Mouse (Mus musculus): ENCODE results near the gene Aire. TPM values are rescaled to one million over a fixed set of nuclear protein-coding genes. Genes with fewer than 3 reads are reported as not detected.
A peak's percentile ranks its signal among the peaks of the same experiment; 100 is the strongest.

The Aire gene
- polyA plus RNA-seq (2015; fragmentation: Nextera tagmentation; extraction: Ambion mirVana): 0.16 and 1.5 TPM in 2 replicates

- Histone ChIP-seq H3K9me3 (replicated peaks) (no peaks in the 10 kb centered on the region), H3K4me3 (peak within 1 kb of the TSS; percentile 26), H3K9ac (no peak within 1 kb of the TSS), H3K27ac (no peak within 1 kb of the TSS), H3K4me1 (replicated peaks) (peaks cover 9% of the 10 kb centered on the region), H3K27me3 (peaks cover 20% of the 10 kb centered on the region), H3K36me3 (no peaks in the 10 kb centered on the region), H3K4me2 (peak within 1 kb of the TSS; percentile 52)
- ATAC-seq (replicated peaks; ENCODE audit: insufficient number of reproducible peaks, insufficient read depth, low FRiP score, low read depth): no peak
- 4% methylated on average over 27 of the region's 27 CpGs for WGBS
Observed at GRCm38 (mm10) chr10:78043406-78043836, at the start of gene Aire. TSS of gene Aire (minus strand) at chr10:78043610.

GRCm38 (mm10) chr10:78092725-78093029 lies 49.3 kb upstream of the Aire start:
- no peak overlapping the region for H3K4me2 ChIP-seq
- 0 out of 2 replicates have a peak, but pooled peaks cover 5% of the 10 kb centered on the region for H3K27me3 ChIP-seq
- H3K9ac ChIP-seq: no peak overlapping the region
- no peaks in the 10 kb centered on the region for H3K36me3 ChIP-seq
- no peak overlapping the region for H3K4me3 ChIP-seq
- no peaks in the 10 kb centered on the region; the same call in none of the 2 replicates for H3K4me1 ChIP-seq (replicated peaks)
- no peak for ATAC-seq (replicated peaks; ENCODE audit: insufficient number of reproducible peaks, insufficient read depth, low FRiP score, low read depth)
- WGBS: 88% methylated on average over 13 of the region's 13 CpGs
- H3K27ac ChIP-seq: no peak overlapping the region
- no peaks in the 10 kb centered on the region for H3K9me3 ChIP-seq (replicated peaks)

DNA sequence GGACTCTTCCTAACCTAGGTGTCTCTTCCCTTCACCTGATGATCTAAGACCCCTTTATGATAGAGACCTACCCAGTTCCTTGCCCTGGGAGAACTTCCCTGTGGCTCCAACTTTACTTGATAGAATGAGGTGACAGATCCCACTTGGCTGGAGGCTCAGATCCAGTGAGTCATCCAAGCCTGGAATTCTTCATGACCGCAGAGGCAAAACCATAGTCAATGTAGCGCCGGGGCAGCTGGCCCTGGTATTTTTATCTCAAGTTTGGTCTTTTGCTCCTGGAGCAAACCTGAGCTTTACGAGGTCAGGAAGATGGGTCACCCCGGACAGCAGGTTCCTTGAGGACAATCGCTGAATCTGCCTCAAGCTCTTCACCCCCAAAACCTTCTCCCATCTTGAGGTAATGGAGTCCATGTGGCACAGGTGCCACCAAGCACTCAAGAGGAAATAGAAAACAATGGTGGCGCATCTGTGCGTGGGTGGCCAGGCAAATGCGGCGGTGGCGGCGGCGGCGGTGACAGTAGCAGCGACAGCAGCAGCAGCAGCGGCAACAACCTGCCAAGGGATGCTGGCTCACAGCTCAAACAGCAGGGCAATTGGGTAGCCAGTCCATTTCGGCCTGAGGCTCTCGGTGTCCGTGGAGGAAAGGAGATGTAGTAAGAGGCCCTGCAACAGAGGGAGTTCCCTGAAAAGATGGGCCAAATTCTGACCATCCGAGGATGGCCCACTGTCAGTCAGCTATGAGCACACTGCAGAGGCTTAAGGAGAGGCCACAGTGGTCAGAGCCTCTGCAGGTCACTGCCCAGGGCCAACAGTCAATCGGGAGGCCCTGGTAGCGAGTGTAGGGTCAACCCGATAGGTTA lies 48.7 kb upstream of the Aire start:
- 76% methylated on average over 23 of the region's 23 CpGs for WGBS
- Histone ChIP-seq H3K4me2 (no peak overlapping the region), H3K27ac (no peak overlapping the region), H3K4me3 (no peak overlapping the region), H3K27me3 (0 out of 2 replicates have a peak, but pooled peaks cover 5% of the 10 kb centered on the region), H3K36me3 (no peaks in the 10 kb centered on the region), H3K4me1 (replicated peaks) (no peaks in the 10 kb centered on the region; the same call in none of the 2 replicates), H3K9ac (no peak overlapping the region), H3K9me3 (replicated peaks) (no peaks in the 10 kb centered on the region)
- no peak for ATAC-seq (replicated peaks; ENCODE audit: insufficient number of reproducible peaks, insufficient read depth, low FRiP score, low read depth)

DNA sequence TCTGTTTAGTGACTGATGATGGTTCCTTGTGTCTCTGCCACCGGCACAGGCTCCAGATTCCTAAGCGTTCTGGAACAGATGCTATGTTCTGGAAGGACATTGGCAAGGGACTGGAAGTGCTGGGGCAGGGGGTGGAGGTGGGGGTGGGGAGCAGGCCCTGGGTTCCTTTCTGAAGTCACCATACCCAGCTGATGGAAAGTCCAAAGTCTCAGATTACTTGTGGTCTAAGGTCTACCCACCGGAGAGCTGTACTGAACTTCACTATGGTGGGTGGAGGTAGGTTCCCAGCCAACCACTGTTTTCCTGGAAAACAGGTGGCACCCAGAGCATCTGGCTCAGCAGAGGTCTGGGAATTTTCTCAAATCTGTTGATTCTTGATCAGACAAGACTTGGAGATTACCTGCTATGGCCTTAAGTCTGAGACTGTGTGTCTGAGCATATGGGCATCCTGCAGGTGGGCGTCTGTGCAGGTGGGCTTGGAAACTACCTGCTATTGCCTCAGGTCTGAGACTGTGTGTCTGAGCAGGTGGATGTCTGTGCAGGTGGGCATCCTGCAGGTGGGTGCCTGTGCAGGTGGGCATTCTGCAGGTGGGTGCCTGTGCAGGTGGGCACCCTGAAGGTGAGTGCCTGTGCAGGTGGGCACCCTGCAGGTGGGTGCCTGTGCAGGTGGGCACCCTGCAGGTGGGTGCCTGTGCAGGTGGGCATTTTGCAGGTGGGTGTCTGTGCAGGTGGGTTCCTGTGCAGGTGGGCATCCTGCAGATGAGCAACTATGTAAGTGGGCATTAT lies 47.5 kb upstream of the Aire start:
- Histone ChIP-seq H3K4me2 (no peak overlapping the region), H3K9me3 (replicated peaks) (no peaks in the 10 kb centered on the region), H3K27ac (no peak overlapping the region), H3K9ac (no peak overlapping the region), H3K4me1 (replicated peaks) (no peaks in the 10 kb centered on the region; the same call in none of the 2 replicates), H3K27me3 (0 out of 2 replicates have a peak, but pooled peaks cover 5% of the 10 kb centered on the region), H3K36me3 (no peaks in the 10 kb centered on the region), H3K4me3 (no peak overlapping the region)
- WGBS: 66% methylated on average over 4 of the region's 4 CpGs
- no peak for ATAC-seq (replicated peaks; ENCODE audit: insufficient number of reproducible peaks, insufficient read depth, low FRiP score, low read depth)

DNA sequence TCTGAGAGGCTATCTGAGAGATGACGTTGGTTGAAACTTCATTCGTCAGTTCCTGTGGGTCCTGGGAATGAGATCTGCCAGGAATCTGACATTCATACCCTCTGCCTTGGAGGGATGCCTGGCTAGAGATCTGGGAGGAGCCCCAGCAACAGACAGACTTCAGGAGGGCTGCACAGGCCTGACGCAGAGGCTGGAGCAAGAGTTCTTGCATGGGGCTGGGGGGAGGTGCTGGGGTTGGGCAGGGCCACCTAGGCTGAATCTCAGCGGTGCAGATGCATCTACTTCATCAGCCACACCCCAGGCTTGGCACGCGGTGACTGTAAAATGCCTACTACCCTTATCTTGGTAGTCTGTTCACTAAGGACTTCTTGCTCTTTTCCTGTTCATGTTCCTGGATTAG lies 46.8 kb upstream of the Aire start:
- no peak overlapping the region for H3K4me3 ChIP-seq
- WGBS: 25% methylated on average over 6 of the region's 6 CpGs
- no peaks in the 10 kb centered on the region for H3K36me3 ChIP-seq
- no peaks in the 10 kb centered on the region; the same call in none of the 2 replicates for H3K4me1 ChIP-seq (replicated peaks)
- no peak overlapping the region for H3K9ac ChIP-seq
- no peak overlapping the region for H3K27ac ChIP-seq
- H3K4me2 ChIP-seq: no peak overlapping the region
- no peak for ATAC-seq (replicated peaks; ENCODE audit: insufficient number of reproducible peaks, insufficient read depth, low FRiP score, low read depth)
- H3K9me3 ChIP-seq (replicated peaks): no peaks in the 10 kb centered on the region
- H3K27me3 ChIP-seq: 0 out of 2 replicates have a peak, but pooled peaks cover 5% of the 10 kb centered on the region

DNA sequence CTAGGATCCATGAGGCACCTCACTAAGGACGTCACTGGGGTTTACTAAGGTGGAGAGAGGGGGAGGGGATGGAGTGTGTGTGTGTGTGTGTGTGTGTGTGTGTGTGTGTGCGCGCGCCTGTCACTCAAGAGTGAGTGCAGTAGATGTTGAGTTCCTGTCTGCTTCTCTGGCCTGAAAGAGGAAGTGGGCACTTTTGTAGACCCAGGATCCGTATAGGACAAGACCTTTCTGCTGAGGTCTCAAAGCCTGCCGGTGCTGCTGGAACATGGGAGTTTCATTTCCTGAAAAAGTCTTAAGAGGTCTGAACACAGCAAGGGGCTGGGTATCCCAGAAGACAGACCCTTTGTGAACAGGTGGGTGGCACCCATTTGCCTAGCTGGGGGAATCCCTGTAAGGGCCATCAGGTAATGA lies 43.7 kb upstream of the Aire start:
- Histone ChIP-seq H3K4me3 (no peak overlapping the region), H3K27me3 (0 out of 2 replicates have a peak, but pooled peaks cover 5% of the 10 kb centered on the region), H3K36me3 (no peaks in the 10 kb centered on the region), H3K4me2 (no peak overlapping the region), H3K9ac (no peak overlapping the region), H3K27ac (no peak overlapping the region), H3K9me3 (replicated peaks) (no peaks in the 10 kb centered on the region), H3K4me1 (replicated peaks) (no peaks in the 10 kb centered on the region; the same call in none of the 2 replicates)
- 71% methylated on average over 6 of the region's 6 CpGs for WGBS
- ATAC-seq (replicated peaks; ENCODE audit: insufficient number of reproducible peaks, insufficient read depth, low FRiP score, low read depth): no peak

DNA sequence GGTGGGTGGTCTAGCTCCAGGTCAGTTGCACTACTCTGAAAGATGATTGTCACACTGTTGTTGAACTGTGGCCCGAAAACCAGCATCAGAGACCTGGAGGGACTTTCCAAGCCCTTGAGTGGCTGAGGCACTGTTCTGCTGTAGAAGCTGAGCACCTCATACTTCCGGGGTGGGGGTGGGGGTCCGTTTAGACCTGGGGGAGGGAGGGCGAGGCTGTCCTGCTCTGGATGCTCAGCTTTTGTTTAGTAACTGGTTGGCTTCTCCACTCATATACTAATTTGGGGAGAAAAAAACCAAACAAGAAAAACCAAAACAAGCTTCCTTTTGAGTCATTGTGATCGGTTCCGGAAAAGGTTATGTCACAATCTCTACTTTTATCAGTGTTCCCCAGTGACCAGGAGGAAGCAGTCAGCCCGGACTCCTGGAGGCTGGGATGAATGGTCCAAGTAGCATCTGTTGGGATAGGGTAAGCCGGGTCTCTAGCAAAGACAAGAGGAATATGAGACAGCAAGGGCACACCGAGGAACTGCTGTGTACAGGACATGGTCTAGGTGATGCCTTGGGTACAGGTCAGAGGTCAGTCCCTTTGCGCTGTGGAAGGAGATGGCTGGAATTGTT lies 43.1 kb upstream of the Aire start:
- no peaks in the 10 kb centered on the region for H3K36me3 ChIP-seq
- 0 out of 2 replicates have a peak, but pooled peaks cover 5% of the 10 kb centered on the region for H3K27me3 ChIP-seq
- H3K4me2 ChIP-seq: no peak overlapping the region
- no peak overlapping the region for H3K9ac ChIP-seq
- H3K4me1 ChIP-seq (replicated peaks): no peaks in the 10 kb centered on the region; the same call in none of the 2 replicates
- no peak overlapping the region for H3K4me3 ChIP-seq
- 61% methylated on average over 10 of the region's 10 CpGs for WGBS
- no peak for ATAC-seq (replicated peaks; ENCODE audit: insufficient number of reproducible peaks, insufficient read depth, low FRiP score, low read depth)
- H3K27ac ChIP-seq: no peak overlapping the region
- H3K9me3 ChIP-seq (replicated peaks): no peaks in the 10 kb centered on the region

DNA sequence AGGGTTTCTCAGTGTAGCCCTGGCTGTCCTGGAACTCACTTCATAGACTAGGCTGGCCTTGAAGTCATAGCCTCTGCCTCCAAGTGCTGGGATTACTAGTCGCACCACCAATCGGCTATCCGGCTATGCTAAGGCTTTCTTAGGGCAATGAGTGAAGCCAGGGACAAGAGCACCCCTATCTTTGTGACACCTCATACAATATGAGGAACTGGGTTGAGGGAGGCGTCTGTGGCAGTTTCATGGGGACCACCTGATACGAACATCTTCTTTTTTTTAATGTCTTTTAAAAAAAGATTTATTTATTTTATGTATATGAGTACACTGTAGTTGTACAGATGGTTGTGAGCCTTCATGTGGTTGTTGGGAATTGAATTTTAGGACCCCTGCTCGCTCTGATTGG lies 42.3 kb upstream of the Aire start:
- H3K4me1 ChIP-seq (replicated peaks): no peaks in the 10 kb centered on the region; the same call in none of the 2 replicates
- no peaks in the 10 kb centered on the region for H3K9me3 ChIP-seq (replicated peaks)
- H3K9ac ChIP-seq: no peak overlapping the region
- H3K36me3 ChIP-seq: no peaks in the 10 kb centered on the region
- 87% methylated on average over 6 of the region's 6 CpGs for WGBS
- no peak overlapping the region for H3K4me3 ChIP-seq
- H3K4me2 ChIP-seq: no peak overlapping the region
- ATAC-seq (replicated peaks; ENCODE audit: insufficient number of reproducible peaks, insufficient read depth, low FRiP score, low read depth): no peak
- H3K27me3 ChIP-seq: no peaks in the 10 kb centered on the region
- no peak overlapping the region for H3K27ac ChIP-seq

DNA sequence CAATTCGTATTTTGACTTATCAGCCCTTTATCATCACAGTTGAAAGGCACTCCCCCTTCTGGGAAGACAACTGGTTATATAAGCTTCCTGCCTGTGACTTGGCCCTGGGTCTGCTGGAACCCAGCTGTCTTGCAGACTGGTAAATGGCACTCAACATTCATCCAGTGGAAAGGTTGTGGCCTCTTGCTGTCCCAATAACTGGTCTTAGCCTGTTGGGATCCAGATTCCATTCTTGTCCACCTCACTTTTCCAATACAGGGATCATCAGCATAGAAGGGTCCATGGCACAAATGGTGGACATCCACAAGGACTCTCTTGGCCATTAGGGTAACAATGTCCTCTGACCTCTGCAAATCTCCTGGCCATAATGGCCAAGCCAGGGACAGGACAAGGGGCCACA lies 40.7 kb upstream of the Aire start:
- ATAC-seq (replicated peaks; ENCODE audit: insufficient number of reproducible peaks, insufficient read depth, low FRiP score, low read depth): no peak
- no peaks in the 10 kb centered on the region for H3K36me3 ChIP-seq
- 36% methylated on average over 1 of the region's 1 CpGs for WGBS
- H3K27ac ChIP-seq: no peak overlapping the region
- no peaks in the 10 kb centered on the region for H3K27me3 ChIP-seq
- no peaks in the 10 kb centered on the region for H3K9me3 ChIP-seq (replicated peaks)
- no peak overlapping the region for H3K4me2 ChIP-seq
- H3K9ac ChIP-seq: no peak overlapping the region
- H3K4me3 ChIP-seq: no peak overlapping the region
- no peaks in the 10 kb centered on the region for H3K4me1 ChIP-seq (replicated peaks)

DNA sequence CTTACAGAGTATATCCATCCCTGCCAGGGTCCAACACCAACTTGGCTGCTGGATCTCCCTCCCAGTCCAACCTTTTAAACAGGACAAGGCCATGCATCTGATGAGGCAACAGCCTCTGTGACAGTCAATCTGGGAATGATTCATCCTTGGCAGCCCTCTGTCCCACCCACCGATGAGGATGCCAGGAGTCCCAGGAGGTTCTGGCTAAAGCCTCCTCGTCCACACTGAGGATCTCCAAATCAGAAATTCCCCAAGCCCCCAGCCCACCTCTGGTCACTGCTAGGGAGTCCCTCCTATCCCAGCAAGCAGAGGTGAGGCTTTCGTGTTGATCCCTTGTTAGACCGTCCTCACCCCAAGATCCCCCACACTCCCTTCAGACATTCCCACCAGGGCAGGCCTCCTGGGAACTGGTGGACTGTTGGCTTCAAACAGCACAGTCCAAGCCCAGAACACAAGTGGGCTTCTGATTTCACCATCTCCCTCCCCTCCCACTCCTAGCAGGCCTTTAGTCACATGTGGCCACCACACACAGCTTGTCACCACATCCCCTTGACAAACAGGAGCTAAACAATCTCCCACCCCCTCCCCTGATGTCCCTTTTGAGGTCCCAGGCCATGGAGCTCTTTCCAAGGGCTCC lies 36.7 kb upstream of the Aire start:
- Histone ChIP-seq H3K4me1 (replicated peaks) (no peaks in the 10 kb centered on the region), H3K36me3 (no peaks in the 10 kb centered on the region), H3K4me3 (no peak overlapping the region), H3K9ac (no peak overlapping the region), H3K27me3 (0 out of 2 replicates have a peak, but pooled peaks cover 3% of the 10 kb centered on the region), H3K27ac (no peak overlapping the region), H3K4me2 (no peak overlapping the region), H3K9me3 (replicated peaks) (no peaks in the 10 kb centered on the region)
- ATAC-seq (replicated peaks; ENCODE audit: insufficient number of reproducible peaks, insufficient read depth, low FRiP score, low read depth): no peak
- WGBS: 72% methylated on average over 4 of the region's 4 CpGs

- no peak overlapping the region for H3K4me2 ChIP-seq
- H3K4me3 ChIP-seq: no peak overlapping the region
- no peaks in the 10 kb centered on the region for H3K9me3 ChIP-seq (replicated peaks)
- WGBS: 63% methylated on average over 5 of the region's 5 CpGs
- no peak overlapping the region for H3K9ac ChIP-seq
- H3K36me3 ChIP-seq: no peaks in the 10 kb centered on the region
- no peaks in the 10 kb centered on the region for H3K4me1 ChIP-seq (replicated peaks)
- ATAC-seq (replicated peaks; ENCODE audit: insufficient number of reproducible peaks, insufficient read depth, low FRiP score, low read depth): no peak
- H3K27me3 ChIP-seq: 0 out of 2 replicates have a peak, but pooled peaks cover 3% of the 10 kb centered on the region
- no peak overlapping the region for H3K27ac ChIP-seq
Observed at GRCm38 (mm10) chr10:78078276-78078675, 34.9 kb upstream of the Aire start.
